Mouse (Mus musculus) midbrain, embryonic 10.5 days (tissue): ENCODE results near the gene Tm6sf1. TPM values are rescaled to one million over a fixed set of nuclear protein-coding genes. Genes with fewer than 3 reads are reported as not detected.

Experiments
- DNase-seq: peaks from one replicate; pipeline ENCODE4 v3.0.0-alpha.2; 2017; ENCODE audit warnings: low spot score
- H3K27ac ChIP-seq: fragments of 300-500 bp; sonication (generic); replicated peaks from 2 replicates; pipeline ENCODE4 v1.5.1; 2016; ENCODE audit warnings: mild to moderate bottlenecking
- H3K27me3 ChIP-seq: fragments of 300-500 bp; sonication (generic); 2 replicates; pipeline ENCODE4 v1.6.1; 2016; ENCODE audit warnings: low read depth, mild to moderate bottlenecking; ENCODE audit not compliant: poor library complexity, severe bottlenecking
- H3K36me3 ChIP-seq: fragments of 300-500 bp; sonication (generic); 2 replicates; pipeline ENCODE4 v1.6.1; 2016; ENCODE audit warnings: mild to moderate bottlenecking, moderate library complexity
- H3K4me1 ChIP-seq: fragments of 300-500 bp; sonication (generic); 2 replicates; pipeline ENCODE4 v1.6.1; 2016
- H3K4me3 ChIP-seq: fragments of 300-500 bp; sonication (generic); 2 replicates; pipeline ENCODE4 v1.5.1; 2016; ENCODE audit warnings: mild to moderate bottlenecking, moderate library complexity
- H3K9me3 ChIP-seq: fragments of 300-500 bp; sonication (generic); replicated peaks from 2 replicates; pipeline ENCODE4 v1.6.1; 2016; ENCODE audit warnings: mild to moderate bottlenecking
- WGBS: fragments of 180-500 bp; shearing (Covaris S2); methylation state at CpG from one replicate; pipeline ENCODE4 v1.1.7; 2016; 5-methylcytosine and 5-hydroxymethylcytosine counted together
- polyA plus RNA-seq: library from polyadenylated mRNA; unstranded; fragments of >200 nt; fragmentation: Nextera tagmentation; extraction: Ambion mirVana; gene quantifications from 2 replicates; pipeline ENCODE4 v1.2.1, GENCODE M21; 2016

Gene Tm6sf1
- polyA plus RNA-seq, 1 experiment from 2014 or later: 12.6 TPM

DNA sequence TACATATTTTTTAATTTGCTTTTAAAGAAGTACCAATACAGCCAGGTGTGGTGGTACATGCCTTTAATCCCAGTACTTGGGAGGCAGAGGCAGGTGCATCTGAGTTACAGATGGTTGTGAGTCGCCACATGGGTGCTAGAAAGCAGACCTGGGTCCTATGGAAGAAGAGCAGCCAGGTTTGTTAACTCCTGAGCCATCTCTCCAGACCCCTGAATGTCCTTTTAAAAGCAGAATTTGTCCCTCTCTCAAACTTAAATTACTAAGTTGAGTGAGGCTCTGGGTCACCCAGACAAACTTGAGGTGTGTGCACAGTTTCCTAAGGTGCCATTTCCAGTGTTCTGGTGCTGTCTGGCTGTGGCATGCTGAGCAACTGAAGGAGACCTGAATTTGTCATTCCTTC, 3.1 kb upstream of the Tm6sf1 start, which contains the start of gene Gm10160:
Gene Gm10160 (minus strand): TSS at position 101 of the 400 bp plus-strand sequence.
- 88% methylated on average over 1 of the region's 1 CpGs for WGBS

DNA sequence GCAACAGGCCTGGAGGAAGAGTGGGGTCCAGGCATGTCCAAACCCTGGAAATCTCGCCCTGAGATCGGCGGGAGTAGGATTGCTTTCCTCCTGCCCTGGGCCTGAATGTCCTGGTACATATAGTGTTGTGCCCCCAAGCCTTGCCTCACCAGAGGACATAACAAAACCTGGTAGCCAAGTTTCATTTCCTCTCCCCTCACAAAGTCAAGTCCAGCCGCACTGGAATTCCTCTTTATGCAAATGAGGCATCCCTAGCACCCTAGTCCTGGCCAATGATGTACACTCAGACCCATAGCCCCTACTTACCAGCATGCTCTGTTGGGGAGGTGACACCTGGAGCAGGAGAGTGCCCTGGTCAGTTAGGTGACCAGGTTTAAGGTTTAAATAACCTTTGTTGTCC, 2.6 kb upstream of the Tm6sf1 start:
- WGBS: 86% methylated on average over 4 of the region's 4 CpGs
- no peak overlapping the region for H3K4me3 ChIP-seq
- H3K4me1 ChIP-seq: peaks cover 35% of the 10 kb centered on the region
- no peaks in the 10 kb centered on the region for H3K36me3 ChIP-seq
- H3K27ac ChIP-seq: no peak overlapping the region
- peaks cover 55% of the 10 kb centered on the region for H3K27me3 ChIP-seq
- no peaks in the 10 kb centered on the region for H3K9me3 ChIP-seq
- DNase-seq: no peak

More for the DNA sequence above, 3.1 kb upstream of the Tm6sf1 start, which contains the start of gene Gm10160:
- H3K27ac ChIP-seq: no peak within 1 kb of the TSS
- no peak within 1 kb of the TSS for H3K4me3 ChIP-seq
- H3K9me3 ChIP-seq: no peaks in the 10 kb centered on the region
- no peak for DNase-seq
- H3K36me3 ChIP-seq: no peaks in the 10 kb centered on the region
- H3K27me3 ChIP-seq: peaks cover 50% of the 10 kb centered on the region
- peaks cover 35% of the 10 kb centered on the region for H3K4me1 ChIP-seq

DNA sequence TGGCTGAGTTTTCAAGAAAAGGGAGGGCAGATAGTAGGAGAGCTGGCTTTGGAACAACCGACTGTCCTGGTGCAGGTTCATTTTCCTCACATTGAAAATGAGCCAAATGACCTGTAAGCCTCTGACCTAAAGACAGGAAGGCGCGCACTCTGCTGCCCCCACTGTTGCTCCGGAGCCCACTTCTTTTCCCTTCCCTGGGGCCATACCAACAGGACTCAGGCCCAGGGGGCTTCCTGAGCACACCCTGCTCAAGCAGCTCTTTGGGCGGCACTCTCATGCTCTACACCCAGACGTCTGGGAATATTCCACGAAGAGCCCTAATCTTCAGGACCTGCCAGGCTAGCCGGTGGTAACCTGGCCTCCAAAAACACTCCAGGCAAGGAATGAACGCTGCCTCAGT, 565 bp upstream of the Tm6sf1 start:
- peaks cover 35% of the 10 kb centered on the region for H3K4me1 ChIP-seq
- H3K27ac ChIP-seq: 0 out of 2 replicates have a peak overlapping the region, but pooled peaks have one; percentile 82
- WGBS: 6% methylated on average over 9 of the region's 9 CpGs
- no peaks in the 10 kb centered on the region for H3K36me3 ChIP-seq
- DNase-seq: peak; percentile 36
- peak overlapping the region; percentile 75 for H3K4me3 ChIP-seq
- H3K27me3 ChIP-seq: peaks cover 58% of the 10 kb centered on the region
- H3K9me3 ChIP-seq: no peaks in the 10 kb centered on the region

DNA sequence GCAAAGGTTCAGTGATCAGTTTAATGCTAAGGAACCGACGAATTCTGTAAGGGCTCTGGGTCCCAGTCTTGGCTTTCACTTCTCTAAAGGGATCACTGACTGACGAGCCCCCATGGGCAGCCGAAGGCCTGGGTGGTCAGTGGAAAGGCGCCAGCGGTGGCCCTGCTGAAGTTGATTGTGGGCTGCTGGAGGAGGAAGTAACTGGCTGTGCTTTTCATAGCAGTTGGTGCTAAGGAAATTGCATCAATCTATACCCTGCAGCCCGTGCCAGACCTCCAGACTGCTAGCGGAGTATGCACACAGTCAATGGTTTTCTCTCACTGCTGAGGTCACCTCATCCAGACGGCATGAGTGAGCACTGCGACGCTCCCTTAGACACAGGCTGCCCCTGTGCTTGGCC, 1.3 kb downstream of the Tm6sf1 start:
- peaks cover 28% of the 10 kb centered on the region for H3K4me1 ChIP-seq
- peak; percentile 15 for DNase-seq
- H3K4me3 ChIP-seq: peak overlapping the region; percentile 75
- no peaks in the 10 kb centered on the region for H3K36me3 ChIP-seq
- no peaks in the 10 kb centered on the region for H3K9me3 ChIP-seq
- WGBS: 55% methylated on average over 11 of the region's 11 CpGs
- no peak overlapping the region for H3K27ac ChIP-seq
- H3K27me3 ChIP-seq: peaks cover 58% of the 10 kb centered on the region

DNA sequence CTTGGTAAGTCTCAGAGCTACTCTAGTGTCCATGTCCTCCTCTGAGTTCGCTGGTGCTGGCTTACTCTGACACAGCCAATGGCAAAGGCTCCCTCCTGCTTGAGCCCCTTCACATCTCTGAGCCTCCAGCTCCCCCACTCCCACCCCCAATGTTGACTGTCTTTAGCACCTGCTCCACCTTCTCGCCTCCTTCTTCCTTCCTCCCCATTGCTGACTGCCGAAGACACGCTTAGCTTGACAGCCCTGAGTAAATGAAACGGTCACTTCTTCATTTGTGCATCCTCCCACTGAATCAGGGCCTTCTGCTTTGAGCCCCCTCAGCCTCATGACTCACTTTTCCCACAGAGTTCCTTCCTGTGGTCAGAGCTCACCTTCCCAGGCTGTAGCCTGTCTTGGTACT, 2.2 kb downstream of the Tm6sf1 start:
- H3K4me1 ChIP-seq: peaks cover 28% of the 10 kb centered on the region
- 0 out of 2 replicates have a peak overlapping the region, but pooled peaks have one; percentile 75 for H3K4me3 ChIP-seq
- H3K36me3 ChIP-seq: no peaks in the 10 kb centered on the region
- H3K9me3 ChIP-seq: no peaks in the 10 kb centered on the region
- H3K27me3 ChIP-seq: peaks cover 55% of the 10 kb centered on the region
- DNase-seq: no peak
- H3K27ac ChIP-seq: no peak overlapping the region
- 76% methylated on average over 5 of the region's 5 CpGs for WGBS

DNA sequence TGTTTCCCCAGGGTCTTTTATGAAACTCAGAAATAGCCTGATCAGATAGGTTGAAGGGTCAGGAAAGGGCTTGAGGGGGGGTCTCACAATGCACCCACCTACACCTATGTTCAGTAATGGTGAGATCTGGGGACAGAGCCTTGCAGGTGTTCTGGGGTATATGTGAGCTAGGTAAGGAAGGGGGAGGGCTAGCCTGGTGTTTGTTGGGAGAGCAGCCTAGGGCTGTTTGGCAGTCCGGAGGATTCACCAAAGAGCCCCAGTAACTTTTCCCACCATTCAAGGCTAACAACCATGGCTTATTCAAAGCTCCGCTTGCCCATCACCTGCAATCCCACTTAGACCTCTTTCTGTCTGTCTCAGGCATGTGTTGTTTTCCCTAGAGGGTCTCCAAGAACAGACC, 2.7 kb downstream of the Tm6sf1 start:
- no peak for DNase-seq
- no peaks in the 10 kb centered on the region for H3K36me3 ChIP-seq

DNA sequence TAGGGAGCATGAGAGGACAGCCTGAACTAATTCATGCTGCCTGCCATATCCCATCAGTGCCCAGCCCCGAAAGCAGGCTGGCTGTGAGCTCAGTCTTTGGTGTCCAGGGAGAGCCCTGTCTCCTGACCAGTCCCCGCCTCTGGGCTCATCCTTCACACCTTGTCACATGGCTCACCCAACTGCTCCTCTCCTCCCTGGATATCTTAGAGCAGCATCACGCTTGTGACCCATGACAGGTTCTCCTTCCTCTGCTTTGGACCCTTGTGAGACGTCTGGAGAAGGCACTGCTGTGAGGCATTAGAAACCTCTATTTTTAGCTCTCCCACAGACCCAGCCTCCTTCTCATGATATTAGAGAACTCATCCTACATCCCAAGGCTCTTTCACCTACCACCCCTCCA, 3.1 kb downstream of the Tm6sf1 start:
- Histone ChIP-seq H3K9me3 (no peaks in the 10 kb centered on the region), H3K27ac (no peak overlapping the region), H3K27me3 (peaks cover 46% of the 10 kb centered on the region), H3K4me3 (no peak overlapping the region), H3K36me3 (no peaks in the 10 kb centered on the region), H3K4me1 (peaks cover 28% of the 10 kb centered on the region)
- no peak for DNase-seq
- 80% methylated on average over 4 of the region's 4 CpGs for WGBS

More for the DNA sequence above, 2.7 kb downstream of the Tm6sf1 start:
- WGBS: 90% methylated on average over 2 of the region's 2 CpGs
- Histone ChIP-seq H3K27me3 (peaks cover 50% of the 10 kb centered on the region), H3K4me1 (peaks cover 28% of the 10 kb centered on the region), H3K4me3 (no peak overlapping the region), H3K27ac (no peak overlapping the region), H3K9me3 (no peaks in the 10 kb centered on the region)

DNA sequence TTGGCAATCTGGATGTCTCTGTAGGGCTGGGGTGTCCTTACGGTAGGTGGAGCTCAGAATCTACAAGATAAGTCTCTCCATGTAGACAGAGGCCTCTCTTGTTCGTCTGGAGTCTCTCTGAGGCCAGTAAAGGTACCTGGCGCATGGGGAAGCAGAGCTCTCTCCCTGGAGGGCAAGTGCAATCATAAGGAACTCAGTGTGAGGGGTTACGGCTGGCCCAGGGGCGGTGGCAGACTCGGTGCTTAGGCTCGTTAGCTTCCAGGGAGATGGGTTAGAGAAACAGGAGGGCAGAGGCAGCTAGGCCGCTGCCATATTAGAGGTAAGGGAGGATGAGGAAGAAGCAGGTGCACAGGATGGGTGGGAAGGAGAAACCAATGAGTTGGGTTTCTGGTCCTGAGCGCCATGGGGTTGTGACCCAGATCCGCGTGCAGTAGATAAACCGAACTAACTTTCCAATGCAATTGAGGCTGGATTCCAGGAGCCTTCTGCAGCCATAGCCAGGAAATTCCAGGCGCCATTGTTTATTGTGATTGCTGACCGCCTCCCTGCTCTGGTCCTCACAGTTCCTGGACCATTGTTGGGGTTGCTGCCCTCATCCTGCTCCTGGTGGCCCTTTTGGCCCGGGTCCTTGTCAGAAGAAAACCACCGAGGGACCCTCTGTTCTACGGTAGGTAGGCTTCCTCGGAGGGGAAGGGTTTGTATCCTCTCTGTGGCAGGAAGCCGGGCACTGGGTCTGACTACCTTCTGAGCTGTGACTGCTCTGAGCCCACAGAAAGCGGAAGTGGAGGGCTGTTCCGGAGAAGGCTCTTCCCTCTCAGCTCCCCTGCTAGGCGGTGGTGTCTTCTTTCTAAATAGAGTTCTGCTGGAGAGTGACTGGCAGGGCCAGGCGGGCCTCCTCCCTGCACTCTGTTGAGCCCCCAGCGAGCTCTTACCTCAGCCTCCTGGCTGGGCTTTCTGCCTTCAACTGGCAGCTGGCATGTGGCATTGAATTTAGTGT, 4.1 kb downstream of the Tm6sf1 start:
- Histone ChIP-seq H3K4me1 (peaks cover 28% of the 10 kb centered on the region), H3K4me3 (no peak overlapping the region), H3K27ac (no peak overlapping the region; the same call in 1 of the 2 replicates), H3K9me3 (no peaks in the 10 kb centered on the region), H3K36me3 (no peaks in the 10 kb centered on the region), H3K27me3 (peaks cover 36% of the 10 kb centered on the region)
- DNase-seq: peak; percentile 30
- 71% methylated on average over 24 of the region's 24 CpGs for WGBS

DNA sequence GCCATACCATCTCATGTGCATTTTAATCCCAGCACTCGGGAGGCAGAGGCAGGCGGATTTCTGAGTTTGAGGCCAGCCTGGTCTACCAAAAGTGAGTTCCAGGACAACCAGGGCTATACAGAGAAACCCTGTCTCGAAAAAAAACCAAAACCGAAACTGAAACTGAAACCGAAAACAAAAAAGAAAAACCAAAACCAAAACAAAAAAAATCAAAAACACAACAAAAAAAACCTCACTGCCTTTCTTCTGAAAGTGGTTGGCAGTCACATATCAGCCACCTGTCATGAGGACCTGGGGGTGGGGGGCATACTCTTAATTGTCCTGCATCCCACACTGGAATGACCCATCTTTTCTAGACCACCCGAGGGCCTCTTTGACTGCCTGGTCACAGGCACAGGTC, 5.8 kb downstream of the Tm6sf1 start:
- WGBS: 90% methylated on average over 6 of the region's 6 CpGs
- peaks cover 11% of the 10 kb centered on the region for H3K4me1 ChIP-seq
- H3K27ac ChIP-seq: no peak overlapping the region
- peaks cover 20% of the 10 kb centered on the region for H3K27me3 ChIP-seq
- no peak for DNase-seq
- no peaks in the 10 kb centered on the region for H3K9me3 ChIP-seq
- H3K36me3 ChIP-seq: no peaks in the 10 kb centered on the region
- H3K4me3 ChIP-seq: no peak overlapping the region

DNA sequence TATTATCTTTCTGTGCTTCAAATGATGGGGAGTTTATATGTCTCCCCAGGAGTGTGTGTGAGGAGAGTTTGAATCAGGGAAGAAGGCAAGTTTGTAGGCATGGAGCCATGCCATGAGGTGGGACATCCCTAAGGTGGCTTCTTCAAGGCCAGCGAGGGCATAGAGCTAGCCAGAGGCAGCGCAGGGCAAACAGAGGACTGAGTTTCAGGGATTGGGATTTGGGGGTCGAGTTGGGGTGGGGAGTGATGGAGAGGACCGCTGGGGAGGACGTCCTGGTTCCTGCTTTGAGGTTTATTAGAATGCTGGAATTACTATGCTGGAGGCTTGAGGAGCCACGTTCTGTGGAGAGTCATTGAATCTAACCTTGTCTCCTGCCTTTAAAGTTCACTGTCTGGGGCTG, 7.1 kb downstream of the Tm6sf1 start:
- Histone ChIP-seq H3K9me3 (no peaks in the 10 kb centered on the region), H3K4me3 (no peak overlapping the region), H3K27me3 (peaks cover 6% of the 10 kb centered on the region), H3K4me1 (no peaks in the 10 kb centered on the region), H3K36me3 (no peaks in the 10 kb centered on the region), H3K27ac (no peak overlapping the region)
- no peak for DNase-seq
- 91% methylated on average over 6 of the region's 6 CpGs for WGBS

DNA sequence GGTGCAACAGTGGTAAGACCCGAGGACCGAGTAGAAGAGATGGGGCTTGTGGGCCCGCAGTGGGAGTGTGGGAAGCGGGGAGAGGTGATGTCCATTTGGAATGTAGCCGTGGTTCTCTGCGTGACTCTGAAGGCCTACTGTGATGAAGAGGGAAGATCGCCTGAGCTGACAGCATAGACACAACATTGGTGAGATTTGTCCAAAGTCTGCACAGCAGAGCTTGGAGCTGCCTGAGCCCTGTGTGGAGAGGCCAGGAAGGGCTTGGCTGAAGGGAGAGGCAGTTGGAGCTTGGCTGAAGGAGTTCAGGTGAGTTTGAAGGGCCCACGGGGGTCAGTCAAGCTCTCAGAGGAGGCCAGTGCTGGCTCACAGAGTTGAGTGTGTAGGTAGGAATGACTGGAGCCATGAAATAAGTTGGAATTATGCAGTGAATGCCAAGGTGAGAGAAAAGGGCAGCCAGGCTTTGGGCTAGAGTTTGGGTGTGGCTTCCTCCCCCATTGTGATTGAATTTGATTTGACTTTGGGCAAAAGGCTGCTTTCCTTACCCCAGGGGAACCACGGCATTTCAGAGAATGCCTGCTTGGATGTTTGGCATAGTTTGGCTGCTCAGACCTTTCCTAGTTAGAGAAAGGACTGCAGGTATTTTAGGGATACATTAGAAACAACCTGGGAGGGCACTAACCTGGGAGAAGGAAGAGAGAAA, 8.6 kb downstream of the Tm6sf1 start:
- Histone ChIP-seq H3K4me3 (no peak overlapping the region), H3K27ac (no peak overlapping the region), H3K4me1 (no peaks in the 10 kb centered on the region), H3K36me3 (no peaks in the 10 kb centered on the region; the same call in 1 of the 2 replicates), H3K9me3 (no peaks in the 10 kb centered on the region), H3K27me3 (no peaks in the 10 kb centered on the region)
- no peak for DNase-seq
- WGBS: 87% methylated on average over 9 of the region's 9 CpGs

DNA sequence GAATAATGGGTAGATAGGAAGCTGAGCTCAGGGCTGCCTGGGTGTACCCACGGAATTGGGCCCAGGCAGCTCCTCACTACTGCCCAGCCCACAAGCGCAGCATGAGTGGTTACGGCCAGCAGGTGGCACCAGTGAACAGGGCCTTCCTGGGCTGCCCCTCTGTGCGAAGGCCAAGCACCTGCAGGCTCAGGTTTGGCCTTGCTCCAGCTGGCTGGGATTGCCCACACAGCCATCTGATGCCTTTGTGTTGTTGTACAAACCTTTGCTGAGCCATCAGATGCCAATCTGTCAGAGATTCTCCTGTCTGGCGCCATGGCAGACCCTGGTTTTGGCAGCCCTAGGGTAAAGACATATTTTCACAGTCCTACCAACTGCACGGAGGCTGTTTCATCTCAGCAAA, 9.4 kb downstream of the Tm6sf1 start:
- no peak overlapping the region for H3K27ac ChIP-seq
- WGBS: 29% methylated on average over 6 of the region's 6 CpGs

More for the DNA sequence above, 9.4 kb downstream of the Tm6sf1 start:
- no peak overlapping the region for H3K4me3 ChIP-seq
- H3K27me3 ChIP-seq: no peaks in the 10 kb centered on the region
- DNase-seq: peak; percentile 68
- no peaks in the 10 kb centered on the region for H3K9me3 ChIP-seq
- H3K4me1 ChIP-seq: no peaks in the 10 kb centered on the region
- no peaks in the 10 kb centered on the region; the same call in 1 of the 2 replicates for H3K36me3 ChIP-seq
